Mouse (Mus musculus) activated CD4-positive, CD25-positive, alpha-beta regulatory T cell, adult 4 months (primary cell): ENCODE results near the gene Slamf6. TPM values are rescaled to one million over a fixed set of nuclear protein-coding genes. Genes with fewer than 3 reads are reported as not detected.
"Not testable (repeated sequence)": the region's sequence is repeated elsewhere in the genome, so short reads cannot be mapped to it uniquely, and the experiment has no call there.

ENCODE experiments used
- ATAC-seq: one replicate; pipeline ENCODE4 v1.8.0; 2017
- polyA plus RNA-seq, 2 experiments: library from polyadenylated mRNA; unstranded; fragments of 100-300 nt; shearing (Covaris generic); gene quantifications; one replicate each; pipeline ENCODE4 v1.2.1; 2017

Gene Slamf6
- polyA plus RNA-seq, 2 experiments from 2014 or later: 377 to 508 TPM

GRCm38 (mm10) chr1:171957411-171957810 lies 40.1 kb downstream of the Slamf6 start:
- peak; percentile 43 for ATAC-seq

- ATAC-seq: no peak
These were observed 43.4 kb downstream of the Slamf6 start for GRCm38 (mm10) chr1:171960726-171961125.

- no peak for ATAC-seq
These were observed 44.4 kb downstream of the Slamf6 start for GRCm38 (mm10) chr1:171961704-171962103.

- peak; percentile 76 for ATAC-seq
These were observed 46.3 kb downstream of the Slamf6 start for GRCm38 (mm10) chr1:171963613-171964012.

- ATAC-seq: peak; percentile 50
These were observed 48.9 kb downstream of the Slamf6 start for GRCm38 (mm10) chr1:171966054-171966790.

GRCm38 (mm10) chr1:171969221-171969620 lies 51.9 kb downstream of the Slamf6 start:
- no peak for ATAC-seq

- ATAC-seq: no peak
These were observed 53.7 kb downstream of the Slamf6 start for GRCm38 (mm10) chr1:171970854-171971586.

- ATAC-seq: not testable (repeated sequence)
These were observed 57.0 kb downstream of the Slamf6 start for GRCm38 (mm10) chr1:171974361-171974760.

GRCm38 (mm10) chr1:171975377-171975776 lies 58.1 kb downstream of the Slamf6 start:
- ATAC-seq: peak; percentile 71

GRCm38 (mm10) chr1:171975831-171976230 lies 58.5 kb downstream of the Slamf6 start:
- ATAC-seq: peak; percentile 89

- no peak for ATAC-seq
These were observed 59.7 kb downstream of the Slamf6 start for GRCm38 (mm10) chr1:171976826-171977539.

- no peak for ATAC-seq
These were observed 60.6 kb downstream of the Slamf6 start for GRCm38 (mm10) chr1:171977891-171978290.

GRCm38 (mm10) chr1:171979969-171980730 lies 62.8 kb downstream of the Slamf6 start:
- no peak for ATAC-seq

- ATAC-seq: peak; percentile 34
These were observed 64.9 kb downstream of the Slamf6 start for GRCm38 (mm10) chr1:171982170-171982569.

GRCm38 (mm10) chr1:171982740-171983139 lies 65.4 kb downstream of the Slamf6 start:
- ATAC-seq: peak; percentile 26

GRCm38 (mm10) chr1:171983372-171984001 lies 66.2 kb downstream of the Slamf6 start:
- ATAC-seq: peak; percentile 68

- no peak for ATAC-seq
These were observed 66.8 kb downstream of the Slamf6 start for GRCm38 (mm10) chr1:171984121-171984520.

- ATAC-seq: no peak
These were observed 74.6 kb downstream of the Slamf6 start for GRCm38 (mm10) chr1:171991883-171992282.

- ATAC-seq: no peak
These were observed 75.7 kb downstream of the Slamf6 start for GRCm38 (mm10) chr1:171992901-171993530.

GRCm38 (mm10) chr1:171994501-171994900 lies 77.2 kb downstream of the Slamf6 start:
- ATAC-seq: no peak

- ATAC-seq: no peak
These were observed 77.8 kb downstream of the Slamf6 start for GRCm38 (mm10) chr1:171994918-171995715.
